Mouse (Mus musculus) myocyte (in vitro differentiated cells): ENCODE data around the gene Car2. TPM values are rescaled to one million over a fixed set of nuclear protein-coding genes. Genes with fewer than 3 reads are reported as not detected.

Experiments
- H3K27me3 ChIP-seq: one replicate; pipeline ENCODE4 v1.6.1; 2011; ENCODE audit not compliant: control insufficient read depth, insufficient read depth, insufficient read length
- H3K36me3 ChIP-seq: one replicate; pipeline ENCODE4 v1.6.1; 2011; ENCODE audit not compliant: control insufficient read depth, insufficient read depth
- H3K4me2 ChIP-seq: one replicate; pipeline ENCODE4 v1.6.1; 2011; ENCODE audit warnings: low read depth, control low read depth
- H3K4me3 ChIP-seq: one replicate; pipeline ENCODE4 v1.5.1; 2011; ENCODE audit warnings: mild to moderate bottlenecking, control low read depth, moderate library complexity
- H3K79me2 ChIP-seq: one replicate; pipeline ENCODE4 v1.6.1; 2011; ENCODE audit not compliant: control insufficient read depth, insufficient read depth
- H3ac ChIP-seq: one replicate; pipeline ENCODE4 v1.6.1; 2011; ENCODE audit not compliant: control insufficient read depth, insufficient read length
- CEBPB ChIP-seq: IDR thresholded peaks from 2 replicates; pipeline ENCODE4 v1.6.1; 2011; ENCODE audit warnings: mild to moderate bottlenecking, moderate library complexity; ENCODE audit not compliant: poor library complexity, insufficient read depth, severe bottlenecking
- E2F4 ChIP-seq: IDR thresholded peaks from one replicate; pipeline ENCODE4 v1.6.1; 2011; ENCODE audit warnings: mild to moderate bottlenecking, control low read depth, moderate library complexity; ENCODE audit not compliant: insufficient read depth
- MAX ChIP-seq: IDR thresholded peaks from one replicate; pipeline ENCODE4 v1.6.1; 2011; ENCODE audit warnings: low read depth, mild to moderate bottlenecking, control low read depth
- MYOD1 ChIP-seq, 3 experiments: IDR thresholded peaks; one replicate each; pipeline ENCODE4 v1.6.1; 2011; ENCODE audit warnings: control low read depth in 2 of 3, low read depth in 2 of 3, mild to moderate bottlenecking in 2 of 3, moderate library complexity in 1 of 3; ENCODE audit not compliant: insufficient read length in 2 of 3, control insufficient read depth in 1 of 3
- MYOG ChIP-seq, 3 experiments: IDR thresholded peaks; one replicate each; pipeline ENCODE4 v1.6.1; 2011; ENCODE audit warnings: control low read depth in 2 of 3, low read depth in 2 of 3, mild to moderate bottlenecking in 2 of 3; ENCODE audit not compliant: insufficient read length in 2 of 3, control insufficient read depth in 1 of 3, insufficient read depth in 1 of 3
- POLR2A ChIP-seq: IDR thresholded peaks from one replicate; pipeline ENCODE4 v1.6.1; 2011; ENCODE audit warnings: low read depth, mild to moderate bottlenecking, control low read depth, moderate library complexity; ENCODE audit not compliant: insufficient read length
- POLR2AphosphoS2 ChIP-seq: IDR thresholded peaks from one replicate; pipeline ENCODE4 v1.6.1; 2011; ENCODE audit warnings: low read depth, control low read depth; ENCODE audit not compliant: insufficient read length
- REST ChIP-seq: IDR thresholded peaks from one replicate; pipeline ENCODE4 v1.6.1; 2011; ENCODE audit warnings: mild to moderate bottlenecking, control low read depth, moderate library complexity; ENCODE audit not compliant: insufficient read depth, insufficient read length
- SRF ChIP-seq: IDR thresholded peaks from one replicate; pipeline ENCODE4 v1.6.1; 2011; ENCODE audit warnings: low read depth; ENCODE audit not compliant: control insufficient read depth, insufficient read length
- TCF12 ChIP-seq: IDR thresholded peaks from one replicate; pipeline ENCODE4 v1.6.1; 2011; ENCODE audit warnings: mild to moderate bottlenecking, control low read depth; ENCODE audit not compliant: poor library complexity, insufficient read depth, severe bottlenecking
- TCF3 ChIP-seq: IDR thresholded peaks from one replicate; pipeline ENCODE4 v1.6.1; 2011; ENCODE audit warnings: low read depth, control low read depth; ENCODE audit not compliant: insufficient read length
- USF1 ChIP-seq: IDR thresholded peaks from one replicate; pipeline ENCODE4 v1.6.1; 2011; ENCODE audit warnings: low read depth, mild to moderate bottlenecking, control low read depth, moderate library complexity
- polyA plus RNA-seq: library from polyadenylated mRNA; unstranded; fragments of >200 nt; fragmentation: generic; extraction: Trizol; gene quantifications from one replicate; pipeline ENCODE4 v1.2.1, GENCODE M21; 2012; ENCODE audit warnings: missing spikeins

The Car2 gene
- polyA plus RNA-seq, 1 experiment = 5.6 TPM

GRCm38 (mm10) chr3:14893700-14894099 is 7.6 kb downstream of the Car2 start:
- TF ChIP-seq SRF = no peak
- TF ChIP-seq CEBPB = no peak
- TF ChIP-seq E2F4 = no peak
- no peak for TF ChIP-seq POLR2AphosphoS2
- no peak overlapping the region for H3K4me3 ChIP-seq
- no peak overlapping the region for H3ac ChIP-seq
- H3K27me3 ChIP-seq = no peaks in the 10 kb centered on the region
- H3K79me2 ChIP-seq = no peaks in the 10 kb centered on the region
- H3K36me3 ChIP-seq = no peaks in the 10 kb centered on the region
- H3K4me2 ChIP-seq = peak overlapping the region; percentile 33

- Histone ChIP-seq H3K4me3 (no peak overlapping the region), H3K27me3 (no peaks in the 10 kb centered on the region), H3ac (no peak overlapping the region), H3K4me2 (no peak overlapping the region), H3K79me2 (no peaks in the 10 kb centered on the region), H3K36me3 (no peaks in the 10 kb centered on the region)
- TF ChIP-seq MAX (no peak), USF1 (no peak), TCF12 (no peak), E2F4 (no peak), MYOG (IDR thresholded peaks at IDR 0.05; ENCODE audit: control insufficient read depth in 1 of 3, insufficient read depth in 1 of 3, insufficient read length in 2 of 3, low read depth in 2 of 3) (no peak), MYOD1 (IDR thresholded peaks at IDR 0.05; ENCODE audit: control insufficient read depth in 1 of 3, insufficient read length in 2 of 3, low read depth in 2 of 3) (no peak), REST (no peak), POLR2AphosphoS2 (no peak), POLR2A (no peak), TCF3 (no peak), CEBPB (no peak), SRF (no peak)
Observed at GRCm38 (mm10) chr3:14895333-14895732, 9.3 kb downstream of the Car2 start.

- Histone ChIP-seq H3K36me3 (peaks cover 6% of the 10 kb centered on the region), H3ac (no peak overlapping the region), H3K4me3 (no peak overlapping the region), H3K27me3 (no peaks in the 10 kb centered on the region), H3K79me2 (no peaks in the 10 kb centered on the region), H3K4me2 (no peak overlapping the region)
- TF ChIP-seq TCF3 (no peak), E2F4 (no peak), POLR2A (no peak), POLR2AphosphoS2 (no peak), REST (no peak), MAX (no peak), TCF12 (no peak), MYOG (IDR thresholded peaks at IDR 0.05; ENCODE audit: control insufficient read depth in 1 of 3, insufficient read depth in 1 of 3, insufficient read length in 2 of 3, low read depth in 2 of 3) (no peak), CEBPB (no peak), USF1 (no peak), MYOD1 (IDR thresholded peaks at IDR 0.05; ENCODE audit: control insufficient read depth in 1 of 3, insufficient read length in 2 of 3, low read depth in 2 of 3) (no peak), SRF (no peak)
Observed at GRCm38 (mm10) chr3:14897770-14898169, 11.7 kb downstream of the Car2 start.

- Histone ChIP-seq H3K4me3 (no peak overlapping the region), H3K36me3 (peaks cover 6% of the 10 kb centered on the region), H3ac (no peak overlapping the region), H3K27me3 (no peaks in the 10 kb centered on the region), H3K4me2 (no peak overlapping the region), H3K79me2 (no peaks in the 10 kb centered on the region)
- no peak for TF ChIP-seq E2F4
Observed at GRCm38 (mm10) chr3:14903380-14903779, 17.3 kb downstream of the Car2 start.

GRCm38 (mm10) chr3:14904165-14904564 is 18.1 kb downstream of the Car2 start:
- Histone ChIP-seq H3K4me2 (no peak overlapping the region), H3K79me2 (no peaks in the 10 kb centered on the region), H3K4me3 (no peak overlapping the region), H3K36me3 (peaks cover 6% of the 10 kb centered on the region), H3K27me3 (no peaks in the 10 kb centered on the region), H3ac (no peak overlapping the region)
- TF ChIP-seq POLR2A (no peak), MAX (no peak), TCF12 (no peak), SRF (no peak), REST (no peak), E2F4 (no peak), USF1 (no peak), POLR2AphosphoS2 (no peak), CEBPB (no peak), MYOD1 (IDR thresholded peaks at IDR 0.05; ENCODE audit: control insufficient read depth in 1 of 3, insufficient read length in 2 of 3, low read depth in 2 of 3) (no peak), TCF3 (no peak), MYOG (IDR thresholded peaks at IDR 0.05; ENCODE audit: control insufficient read depth in 1 of 3, insufficient read depth in 1 of 3, insufficient read length in 2 of 3, low read depth in 2 of 3) (no peak)
